Mouse (Mus musculus) megakaryocyte, embryonic 14.5 days (primary cell): Measurements from ENCODE around the gene Cit. TPM values are rescaled to one million over a fixed set of nuclear protein-coding genes. Genes with fewer than 3 reads are reported as not detected.

Experiments used
- H3K27me3 ChIP-seq: replicated peaks from 2 replicates; pipeline ENCODE3; 2012; ENCODE audit warnings: inconsistent platforms
- H3K36me3 ChIP-seq: replicated peaks from 2 replicates; pipeline ENCODE3; 2012; ENCODE audit warnings: low read length, inconsistent platforms, mixed read lengths
- H3K4me1 ChIP-seq: 2 replicates; pipeline ENCODE4 v1.6.1; 2012; ENCODE audit warnings: inconsistent platforms
- H3K4me3 ChIP-seq: replicated peaks from 2 replicates; pipeline ENCODE3; 2012; ENCODE audit warnings: moderate library complexity, mild to moderate bottlenecking, inconsistent platforms
- H3K9me3 ChIP-seq: 2 replicates; pipeline ENCODE4 v1.6.1; 2012; ENCODE audit warnings: inconsistent platforms
- FLI1 ChIP-seq: IDR thresholded peaks from 2 replicates; pipeline ENCODE4 v1.6.1; 2012; ENCODE audit warnings: low read length, inconsistent platforms, mixed read lengths
- GATA1 ChIP-seq: IDR thresholded peaks from 3 replicates; pipeline ENCODE4 v1.6.1; 2012; ENCODE audit warnings: mixed read lengths, low read length, inconsistent platforms, borderline replicate concordance
- polyA plus RNA-seq: library from polyadenylated mRNA; stranded (reverse); fragments of >175 nt; gene quantifications from 2 replicates; pipeline ENCODE4 v1.2.3, GENCODE M21; 2012; ENCODE audit warnings: low replicate concordance; ENCODE audit not compliant: insufficient read depth

The Cit gene
- polyA plus RNA-seq, 1 experiment, result 6.7 TPM

DNA sequence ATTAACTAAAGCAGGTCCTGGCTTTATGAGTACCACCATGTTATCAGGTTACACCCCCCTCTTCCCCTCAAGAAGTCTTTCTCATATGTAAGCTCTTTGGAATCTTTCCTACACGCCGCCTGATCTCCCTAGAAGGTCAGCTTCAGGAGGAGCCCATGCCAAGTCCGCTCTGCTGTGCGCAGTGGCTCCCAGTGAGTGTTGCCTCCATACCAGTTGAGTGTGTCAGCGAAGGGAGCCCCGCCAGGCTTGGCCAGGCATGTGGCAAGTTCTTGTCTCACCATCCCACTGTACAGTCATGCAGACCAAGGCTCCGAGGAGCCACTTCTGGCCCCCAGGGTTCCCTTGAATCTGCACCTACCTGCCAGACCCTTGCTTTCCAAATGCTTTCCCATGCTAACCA lies 79.9 kb downstream of the Cit start:
- H3K9me3 ChIP-seq, result no peaks in the 10 kb centered on the region
- TF ChIP-seq FLI1 (no peak), GATA1 (no peak)
- H3K27me3 ChIP-seq, result no peaks in the 10 kb centered on the region
- peaks cover 86% of the 10 kb centered on the region for H3K36me3 ChIP-seq
- no peak overlapping the region for H3K4me3 ChIP-seq
- H3K4me1 ChIP-seq, result peaks cover 9% of the 10 kb centered on the region

DNA sequence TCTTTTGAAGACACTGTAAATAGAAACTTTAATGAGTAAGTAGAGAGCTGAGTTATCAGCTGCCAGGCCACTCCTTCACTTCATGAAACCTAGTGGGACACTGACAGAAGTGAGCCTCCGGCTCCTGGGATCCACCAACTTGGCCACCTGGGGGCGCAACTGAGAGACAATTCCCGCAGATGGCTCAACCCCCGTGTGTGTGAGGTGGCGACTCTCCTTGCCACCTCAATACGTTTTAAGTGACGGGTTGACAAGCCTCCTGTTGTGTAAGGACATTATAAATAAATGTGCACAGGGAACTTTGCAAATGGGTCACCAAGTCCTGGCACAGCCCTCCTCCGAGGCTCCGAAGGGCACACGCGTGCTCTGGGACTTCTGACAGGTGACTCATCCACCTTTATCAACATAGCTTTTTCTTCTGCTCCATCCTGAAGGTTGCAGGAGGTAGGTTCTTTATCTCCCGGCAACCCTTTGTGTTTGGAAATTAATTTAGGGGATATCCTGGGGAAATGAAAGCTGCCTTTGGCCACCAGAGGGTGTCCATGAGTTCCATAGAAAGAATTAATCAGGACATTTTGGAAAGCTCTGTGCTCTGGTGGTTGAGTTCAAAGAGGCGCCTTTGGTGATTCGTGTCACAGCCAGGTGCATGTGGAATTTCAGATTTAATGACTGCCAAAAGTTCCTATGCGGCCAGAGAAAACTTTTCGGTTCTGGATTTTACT lies 83.9 kb downstream of the Cit start:
- H3K36me3 ChIP-seq, result peaks cover 98% of the 10 kb centered on the region
- no peaks in the 10 kb centered on the region for H3K9me3 ChIP-seq
- H3K4me3 ChIP-seq, result no peak overlapping the region
- H3K27me3 ChIP-seq, result no peaks in the 10 kb centered on the region
- H3K4me1 ChIP-seq, result peaks cover 11% of the 10 kb centered on the region
- TF ChIP-seq FLI1 (no peak), GATA1 (no peak)

DNA sequence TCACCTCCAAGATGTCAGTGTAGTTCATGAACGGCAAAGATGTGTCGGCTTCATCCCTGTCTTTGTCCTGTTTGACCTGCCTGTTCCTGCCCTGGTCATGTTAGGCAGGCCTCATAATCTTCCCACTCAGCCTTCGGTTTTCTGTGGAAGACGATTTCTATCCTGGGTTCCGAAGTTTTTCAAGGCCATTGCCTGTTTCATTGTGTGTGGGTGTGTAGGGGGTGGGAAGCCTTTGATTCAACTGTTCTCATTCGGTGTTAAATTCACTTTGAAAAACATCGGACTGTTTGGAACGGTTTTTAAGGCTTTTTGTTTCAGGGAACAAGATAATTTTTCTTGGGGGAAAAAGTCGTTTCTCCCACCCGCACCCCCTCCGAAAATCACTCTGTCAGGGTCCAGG lies 87.2 kb downstream of the Cit start:
- TF ChIP-seq FLI1 (no peak), GATA1 (no peak)
- no peaks in the 10 kb centered on the region for H3K9me3 ChIP-seq
- peaks cover 7% of the 10 kb centered on the region for H3K4me1 ChIP-seq
- no peaks in the 10 kb centered on the region for H3K27me3 ChIP-seq
- peaks cover 96% of the 10 kb centered on the region for H3K36me3 ChIP-seq
- no peak overlapping the region for H3K4me3 ChIP-seq

DNA sequence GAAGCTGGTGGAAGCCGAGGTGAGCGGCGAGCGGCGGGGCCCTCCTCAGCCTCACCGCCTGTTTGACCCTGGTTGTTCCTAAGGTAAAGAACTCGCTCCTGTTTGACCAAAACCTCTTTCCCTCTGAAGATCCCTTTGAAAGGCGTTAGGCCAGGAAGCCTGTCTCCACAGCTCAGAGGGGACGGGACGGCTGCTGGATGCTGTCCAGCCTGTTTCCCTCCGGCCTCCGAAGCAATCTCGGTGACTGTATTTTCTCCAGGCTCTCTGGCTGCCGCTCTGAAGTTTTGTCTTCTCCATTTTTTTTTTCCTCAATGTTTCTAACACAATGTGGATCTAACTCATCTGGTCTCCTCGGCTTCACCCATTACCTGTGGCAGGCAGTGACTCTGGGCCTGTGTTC lies 91.8 kb downstream of the Cit start:
- peaks cover 98% of the 10 kb centered on the region for H3K36me3 ChIP-seq
- peaks cover 7% of the 10 kb centered on the region for H3K4me1 ChIP-seq
- H3K9me3 ChIP-seq, result peaks cover 5% of the 10 kb centered on the region; the same call in 1 of the 2 replicates
- TF ChIP-seq FLI1, result no peak
- TF ChIP-seq GATA1, result no peak
- no peaks in the 10 kb centered on the region for H3K27me3 ChIP-seq
- H3K4me3 ChIP-seq, result no peak overlapping the region

DNA sequence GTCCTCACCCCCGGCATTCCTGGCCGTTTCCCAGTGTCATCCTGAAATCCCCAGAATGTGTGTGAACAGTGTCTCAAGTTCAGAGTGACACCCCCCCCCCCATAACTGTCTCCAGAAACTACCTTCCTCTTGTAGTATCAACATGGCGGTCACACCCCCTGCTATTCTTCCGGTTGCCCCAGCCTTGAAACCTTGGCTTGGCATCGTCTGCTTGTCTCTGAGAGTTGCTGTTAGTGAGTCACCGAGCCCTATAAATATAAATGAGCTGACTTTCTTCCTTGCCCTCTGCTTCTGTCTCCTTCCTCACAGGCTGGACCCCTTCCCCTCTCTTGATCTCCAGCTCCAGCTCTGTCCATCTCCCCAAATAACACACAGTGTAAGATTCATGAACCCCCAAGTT lies 92.5 kb downstream of the Cit start:
- TF ChIP-seq GATA1 (no peak), FLI1 (no peak)
- H3K9me3 ChIP-seq, result peaks cover 5% of the 10 kb centered on the region; the same call in 1 of the 2 replicates
- peaks cover 96% of the 10 kb centered on the region for H3K36me3 ChIP-seq
- peaks cover 7% of the 10 kb centered on the region for H3K4me1 ChIP-seq
- H3K27me3 ChIP-seq, result no peaks in the 10 kb centered on the region
- no peak overlapping the region for H3K4me3 ChIP-seq

DNA sequence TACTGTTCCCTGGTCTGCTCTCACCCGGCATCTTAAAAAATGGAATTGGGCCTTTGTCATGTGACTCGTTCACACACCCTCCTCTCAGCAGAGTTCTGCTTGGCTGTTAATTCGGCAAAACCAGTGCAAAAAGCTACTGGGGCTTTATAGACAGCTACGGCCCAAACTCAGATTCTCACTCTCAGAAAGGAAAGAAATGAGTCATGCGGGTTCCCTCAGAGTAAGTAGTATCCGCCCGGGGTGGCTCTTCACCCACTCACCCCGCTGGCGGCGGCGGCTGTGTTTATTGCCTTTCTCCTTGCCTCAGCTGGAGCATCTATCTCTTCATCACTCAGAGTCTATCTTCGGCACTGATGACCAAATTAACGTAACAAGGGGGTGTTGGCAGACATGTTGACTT lies 93.9 kb downstream of the Cit start:
- TF ChIP-seq FLI1, result no peak
- TF ChIP-seq GATA1, result no peak
- Histone ChIP-seq H3K4me1 (no peaks in the 10 kb centered on the region), H3K9me3 (peaks cover 5% of the 10 kb centered on the region; the same call in 1 of the 2 replicates), H3K4me3 (no peak overlapping the region), H3K36me3 (peaks cover 97% of the 10 kb centered on the region), H3K27me3 (no peaks in the 10 kb centered on the region)

DNA sequence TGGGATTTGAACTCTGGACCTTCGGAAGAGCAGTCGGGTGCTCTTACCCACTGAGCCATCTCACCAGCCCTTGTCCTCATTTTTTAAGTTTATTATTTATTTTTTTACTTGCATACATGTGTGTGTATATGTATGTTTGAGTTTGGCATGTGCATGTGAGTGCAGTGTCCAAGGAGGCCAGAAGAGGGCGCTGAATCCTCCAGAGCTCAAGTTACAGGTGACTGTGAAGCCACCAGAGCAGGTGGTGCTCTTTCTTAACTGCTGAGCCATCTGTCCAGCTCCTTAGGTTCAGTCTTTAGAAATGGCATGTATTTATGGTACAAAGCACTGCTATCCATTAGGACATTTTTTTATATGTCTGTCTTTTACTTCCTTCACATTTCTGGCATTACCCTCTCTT lies 97.3 kb downstream of the Cit start:
- no peak overlapping the region for H3K4me3 ChIP-seq
- TF ChIP-seq FLI1 (no peak), GATA1 (no peak)
- no peaks in the 10 kb centered on the region for H3K27me3 ChIP-seq
- peaks cover 5% of the 10 kb centered on the region; the same call in 1 of the 2 replicates for H3K9me3 ChIP-seq
- peaks cover 98% of the 10 kb centered on the region for H3K36me3 ChIP-seq
- H3K4me1 ChIP-seq, result peaks cover 12% of the 10 kb centered on the region

DNA sequence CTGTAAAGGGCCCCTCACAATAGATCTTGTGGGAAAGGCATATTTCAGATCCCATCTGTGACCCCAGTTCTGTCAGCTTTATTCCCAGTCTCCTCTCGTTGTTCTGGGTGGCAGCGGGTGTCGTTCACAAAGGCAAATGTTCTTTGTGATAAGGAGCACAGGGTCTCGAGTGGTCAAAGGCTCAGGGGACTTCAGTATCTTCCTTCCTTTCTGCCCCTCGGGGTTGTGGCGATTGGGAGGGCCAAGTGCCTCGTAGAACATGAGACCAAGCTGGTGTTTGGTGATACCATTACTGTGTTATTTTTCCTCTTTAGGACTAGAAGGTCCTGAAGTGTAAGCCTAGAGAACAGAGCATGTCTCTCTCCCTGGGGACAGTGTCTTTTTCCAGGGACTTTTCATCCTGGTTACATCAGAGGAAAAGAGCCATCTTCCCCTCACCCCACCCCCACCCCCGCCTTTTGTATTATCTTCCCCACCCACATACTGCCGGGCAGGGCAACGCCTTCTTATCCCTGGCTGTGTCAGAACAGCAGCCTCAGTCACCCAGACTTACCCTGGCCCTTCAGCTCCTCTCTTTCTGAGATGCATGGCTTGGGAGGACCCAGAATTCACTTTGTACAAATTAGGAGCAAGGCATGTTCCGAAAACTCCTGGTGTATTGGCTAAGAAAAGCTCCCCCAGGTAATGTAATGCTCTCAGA lies 99.9 kb downstream of the Cit start:
- Histone ChIP-seq H3K27me3 (no peaks in the 10 kb centered on the region), H3K4me3 (peak overlapping the region; percentile 33), H3K36me3 (peaks cover 96% of the 10 kb centered on the region), H3K9me3 (peaks cover 5% of the 10 kb centered on the region; the same call in 1 of the 2 replicates), H3K4me1 (peaks cover 12% of the 10 kb centered on the region)
- TF ChIP-seq GATA1 (no peak), FLI1 (no peak)

DNA sequence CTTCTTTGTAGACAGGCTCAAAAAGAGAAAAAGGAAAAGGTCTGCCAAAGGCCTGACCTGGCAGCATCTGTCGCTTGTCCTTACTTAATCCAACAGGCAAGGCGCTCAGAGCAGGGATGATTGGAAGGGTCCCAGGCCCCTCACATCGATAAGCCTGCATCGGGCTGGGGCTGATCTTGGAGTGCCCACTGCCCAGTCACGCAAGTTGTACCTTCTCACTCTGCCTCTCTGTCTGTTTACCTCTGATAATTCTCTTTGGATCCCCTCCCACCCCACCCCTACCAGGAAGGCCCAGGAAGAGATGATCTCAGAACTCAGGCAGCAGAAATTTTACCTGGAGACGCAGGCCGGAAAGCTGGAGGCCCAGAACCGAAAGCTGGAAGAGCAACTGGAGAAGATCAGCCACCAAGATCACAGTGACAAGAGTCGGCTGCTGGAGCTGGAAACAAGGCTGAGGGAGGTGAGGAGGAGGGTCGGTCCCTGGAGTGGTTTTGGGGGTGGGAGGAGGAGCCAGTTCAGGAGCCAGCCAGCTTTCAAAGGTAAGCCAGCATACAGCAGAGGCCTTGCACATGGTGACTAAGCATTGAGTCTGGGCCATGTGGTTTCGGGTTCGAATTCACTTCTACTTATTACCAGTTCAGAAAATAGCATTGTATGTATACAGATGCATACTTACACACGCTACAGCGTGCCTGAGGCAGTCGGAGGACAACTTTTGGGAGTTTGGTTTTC lies 102.7 kb downstream of the Cit start:
- Histone ChIP-seq H3K36me3 (peaks cover 99% of the 10 kb centered on the region), H3K4me3 (no peak overlapping the region), H3K27me3 (no peaks in the 10 kb centered on the region), H3K4me1 (peaks cover 12% of the 10 kb centered on the region), H3K9me3 (peaks cover 16% of the 10 kb centered on the region)
- TF ChIP-seq FLI1 (no peak), GATA1 (no peak)
